In the genomic region with DNA sequence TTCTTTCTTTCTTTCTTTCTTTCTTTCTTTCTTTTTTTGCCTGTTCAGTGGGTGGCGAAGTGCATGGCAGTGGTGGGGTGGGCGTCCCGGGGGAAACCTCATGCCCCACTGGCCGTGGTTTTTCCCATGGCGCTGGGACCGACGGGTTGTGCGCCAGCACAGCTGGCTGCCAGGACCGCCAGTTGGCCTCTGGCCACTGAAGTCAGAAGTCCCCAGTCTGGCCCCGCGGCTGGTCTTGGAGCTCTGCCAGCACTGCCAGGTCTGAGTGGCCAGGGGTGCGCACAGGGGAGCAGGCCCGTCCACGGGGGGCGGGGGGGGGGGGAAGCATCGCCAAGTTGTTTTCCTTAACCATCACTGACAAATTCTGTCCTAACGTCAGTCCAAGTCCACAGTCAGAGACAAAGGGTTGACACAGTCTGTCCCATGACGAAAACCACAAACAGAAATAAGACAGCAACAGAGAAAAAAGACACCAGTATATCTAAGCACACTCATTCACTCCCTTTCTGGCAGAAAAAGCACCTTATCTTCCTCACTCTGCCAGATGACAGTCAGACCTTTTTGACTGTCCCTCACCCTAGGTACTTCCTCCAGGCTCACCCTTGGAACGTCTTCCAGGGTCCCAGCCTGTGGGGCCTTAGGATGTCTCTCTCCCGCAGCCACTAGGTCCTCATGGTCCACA, we compare ENCODE assay signal across 8 mouse cellular contexts.
DNase-seq lines count a peak whose midpoint lies in the region; ATAC-seq and TF ChIP-seq lines count a peak whose summit lies in the region.

No protein-coding gene starts in this region.

- WGBS in neural tube, embryonic 12.5 days = 68% methylated on average over 20 of the region's 20 CpGs
- 46% methylated on average over 20 of the region's 20 CpGs for WGBS in intestine, embryonic 16.5 days
- 52% methylated on average over 20 of the region's 20 CpGs for WGBS in liver, postnatal 0 days (ENCODE audit: insufficient replicate concordance)
- 62% methylated on average over 20 of the region's 20 CpGs for WGBS in neural tube, embryonic 14.5 days

- H3K4me1 ChIP-seq in neural tube, embryonic 12.5 days = no peaks in the 10 kb centered on the region
- H3K4me1 ChIP-seq in intestine, embryonic 16.5 days (ENCODE audit: control insufficient read depth, insufficient read depth, low read length) = no peaks in the 10 kb centered on the region
- H3K4me1 ChIP-seq in liver, postnatal 0 days (ENCODE audit: insufficient read depth) = no peaks in the 10 kb centered on the region
- no peaks in the 10 kb centered on the region for H3K4me1 ChIP-seq in neural tube, embryonic 14.5 days (ENCODE audit: control insufficient read depth, insufficient read depth, low read length)

- no peak overlapping the region for H3K4me3 ChIP-seq in neural tube, embryonic 12.5 days
- H3K4me3 ChIP-seq in intestine, embryonic 16.5 days (ENCODE audit: low read length) = peak overlapping the region; percentile 47
- H3K4me3 ChIP-seq in liver, postnatal 0 days (ENCODE audit: low read depth, low read length) = peak overlapping the region; percentile 46
- no peak overlapping the region for H3K4me3 ChIP-seq in neural tube, embryonic 14.5 days (ENCODE audit: low read depth, low read length)

- no peak for TF ChIP-seq EP300 in liver, postnatal 0 days (IDR thresholded peaks at IDR 0.05; ENCODE audit: low read depth)

- H3K27me3 ChIP-seq in neural tube, embryonic 12.5 days (replicated peaks) = no peaks in the 10 kb centered on the region
- H3K27me3 ChIP-seq in intestine, embryonic 16.5 days (replicated peaks; ENCODE audit: control insufficient read depth, insufficient read depth, low read length) = no peaks in the 10 kb centered on the region
- H3K27me3 ChIP-seq in liver, postnatal 0 days (ENCODE audit: insufficient read depth, low read length) = no peaks in the 10 kb centered on the region
- H3K27me3 ChIP-seq in neural tube, embryonic 14.5 days (ENCODE audit: control insufficient read depth, insufficient read depth, low read length) = no peaks in the 10 kb centered on the region

- H3K36me3 ChIP-seq in neural tube, embryonic 12.5 days = no peaks in the 10 kb centered on the region
- H3K36me3 ChIP-seq in intestine, embryonic 16.5 days (ENCODE audit: control insufficient read depth, insufficient read depth, low read length) = no peaks in the 10 kb centered on the region
- H3K36me3 ChIP-seq in liver, postnatal 0 days (replicated peaks; ENCODE audit: insufficient read depth, low read length) = no peaks in the 10 kb centered on the region
- no peaks in the 10 kb centered on the region for H3K36me3 ChIP-seq in neural tube, embryonic 14.5 days (ENCODE audit: control insufficient read depth, insufficient read depth, low read length)

- no peaks in the 10 kb centered on the region for H3K9me3 ChIP-seq in neural tube, embryonic 12.5 days
- peaks cover 3% of the 10 kb centered on the region; the same call in 1 of the 2 replicates for H3K9me3 ChIP-seq in intestine, embryonic 16.5 days (ENCODE audit: control insufficient read depth, low read length)
- peaks cover 5% of the 10 kb centered on the region; the same call in 1 of the 2 replicates for H3K9me3 ChIP-seq in liver, postnatal 0 days (ENCODE audit: low read length)
- no peaks in the 10 kb centered on the region for H3K9me3 ChIP-seq in neural tube, embryonic 14.5 days (ENCODE audit: control insufficient read depth, low read length)

- H3K9ac ChIP-seq in neural tube, embryonic 12.5 days = no peak overlapping the region
- H3K9ac ChIP-seq in intestine, embryonic 16.5 days (ENCODE audit: low read depth, low read length) = peak overlapping the region; percentile 51; the same call in 1 of the 2 replicates
- no peak overlapping the region for H3K9ac ChIP-seq in liver, postnatal 0 days (replicated peaks)
- no peak overlapping the region for H3K9ac ChIP-seq in neural tube, embryonic 14.5 days (replicated peaks; ENCODE audit: low read depth, low read length)

- ATAC-seq in neural tube, embryonic 12.5 days (ENCODE audit: low FRiP score, low read depth) = peak; percentile 65; the same call in 1 of the 2 replicates
- peak; percentile 59 for ATAC-seq in granulocyte monocyte progenitor cell, adult 5-6 weeks (replicated peaks; ENCODE audit: poor library complexity, severe bottlenecking)
- ATAC-seq in intestine, embryonic 16.5 days = peak; percentile 67
- ATAC-seq in liver, postnatal 0 days = peak; percentile 51
- ATAC-seq in neural tube, embryonic 14.5 days (ENCODE audit: low read depth) = peak; percentile 79

- peak overlapping the region; percentile 53 for H3K4me2 ChIP-seq in neural tube, embryonic 12.5 days (replicated peaks)
- peak overlapping the region; percentile 64 for H3K4me2 ChIP-seq in intestine, embryonic 16.5 days (ENCODE audit: low read depth, low read length)
- peak overlapping the region; percentile 71 for H3K4me2 ChIP-seq in liver, postnatal 0 days (ENCODE audit: low read depth, low read length)
- peak overlapping the region; percentile 31; the same call in 1 of the 2 replicates for H3K4me2 ChIP-seq in neural tube, embryonic 14.5 days (ENCODE audit: low read depth, low read length)

- no peak for DNase-seq in neural tube, embryonic 10.5 days (ENCODE audit: extremely low spot score, low spot score)
- DNase-seq in cerebellum, adult 18-20 months = peak; percentile 23 to 36
- peak; percentile 53 for DNase-seq in liver, postnatal 0 days
- DNase-seq in right cerebral cortex, postnatal 25 days = no peak

- H3K27ac ChIP-seq in neural tube, embryonic 12.5 days = no peak overlapping the region
- H3K27ac ChIP-seq in intestine, embryonic 16.5 days (ENCODE audit: low read length) = no peak overlapping the region
- no peak overlapping the region for H3K27ac ChIP-seq in liver, postnatal 0 days (ENCODE audit: low read depth)
- H3K27ac ChIP-seq in neural tube, embryonic 14.5 days (ENCODE audit: low read depth, low read length) = no peak overlapping the region

- no peak for TF ChIP-seq CTCF in liver, postnatal 0 days (IDR thresholded peaks at IDR 0.05; ENCODE audit: low read depth)

Comparison
In these comparisons a context has a peak if more than half of its experiments do, and no peak if none do; other contexts are left out.
1. H3K4me3 ChIP-seq: peak in intestine, embryonic 16.5 days (single experiment) and liver, postnatal 0 days (single experiment); none in neural tube, embryonic 12.5 days (single experiment) and neural tube, embryonic 14.5 days (single experiment).
2. DNase-seq: peak in cerebellum, adult 18-20 months (2 of 2) and liver, postnatal 0 days (single experiment); none in neural tube, embryonic 10.5 days (single experiment) and right cerebral cortex, postnatal 25 days (single experiment).
3. Peak in every context shown above with its lines, with median percentiles within 50 percentile points of each other: ATAC-seq and H3K4me2 ChIP-seq.